Mouse (Mus musculus) limb, embryonic 15.5 days (tissue): ENCODE data around the gene B430305J03Rik. TPM values are rescaled to one million over a fixed set of nuclear protein-coding genes. Genes with fewer than 3 reads are reported as not detected.

Experiments
- ATAC-seq: fragments of 200-750 bp; cut with Nextera tagmentation; 2 replicates; pipeline ENCODE4 v1.8.0; 2017; ENCODE audit warnings: low read depth, moderate TSS enrichment; ENCODE audit not compliant: insufficient number of reproducible peaks, low FRiP score, low TSS enrichment
- H3K27ac ChIP-seq: fragments of 300-500 bp; sonication (generic); 2 replicates; pipeline ENCODE4 v1.5.1; 2015; ENCODE audit warnings: moderate library complexity, mild to moderate bottlenecking, inconsistent platforms
- H3K27me3 ChIP-seq: fragments of 300-500 bp; sonication (generic); 2 replicates; pipeline ENCODE4 v1.6.1; 2015; ENCODE audit warnings: inconsistent platforms
- H3K36me3 ChIP-seq: fragments of 300-500 bp; sonication (generic); 2 replicates; pipeline ENCODE4 v1.6.1; 2015; ENCODE audit warnings: inconsistent platforms
- H3K4me1 ChIP-seq: fragments of 300-500 bp; sonication (generic); 2 replicates; pipeline ENCODE4 v1.6.1; 2015; ENCODE audit warnings: inconsistent platforms
- H3K4me2 ChIP-seq: fragments of 300-500 bp; sonication (generic); 2 replicates; pipeline ENCODE4 v1.6.1; 2015; ENCODE audit warnings: mild to moderate bottlenecking, inconsistent platforms
- H3K4me3 ChIP-seq: fragments of 300-500 bp; sonication (generic); 2 replicates; pipeline ENCODE4 v1.5.1; 2015; ENCODE audit warnings: mild to moderate bottlenecking, inconsistent platforms
- H3K9ac ChIP-seq: fragments of 300-500 bp; sonication (generic); 2 replicates; pipeline ENCODE4 v1.6.1; 2015; ENCODE audit warnings: inconsistent platforms
- H3K9me3 ChIP-seq: fragments of 300-500 bp; sonication (generic); 2 replicates; pipeline ENCODE4 v1.6.1; 2016; ENCODE audit warnings: inconsistent platforms
- WGBS: fragments of 180-500 bp; shearing (Covaris S2); methylation state at CpG from one replicate; pipeline ENCODE4 v1.1.7; 2015; 5-methylcytosine and 5-hydroxymethylcytosine counted together
- polyA plus RNA-seq: library from polyadenylated mRNA; unstranded; fragments of >200 nt; fragmentation: Nextera tagmentation; extraction: Ambion mirVana; gene quantifications from 2 replicates; pipeline ENCODE4 v1.2.1, GENCODE M21; 2015

B430305J03Rik gene
- polyA plus RNA-seq, 1 experiment from 2014 or later = not detected

DNA sequence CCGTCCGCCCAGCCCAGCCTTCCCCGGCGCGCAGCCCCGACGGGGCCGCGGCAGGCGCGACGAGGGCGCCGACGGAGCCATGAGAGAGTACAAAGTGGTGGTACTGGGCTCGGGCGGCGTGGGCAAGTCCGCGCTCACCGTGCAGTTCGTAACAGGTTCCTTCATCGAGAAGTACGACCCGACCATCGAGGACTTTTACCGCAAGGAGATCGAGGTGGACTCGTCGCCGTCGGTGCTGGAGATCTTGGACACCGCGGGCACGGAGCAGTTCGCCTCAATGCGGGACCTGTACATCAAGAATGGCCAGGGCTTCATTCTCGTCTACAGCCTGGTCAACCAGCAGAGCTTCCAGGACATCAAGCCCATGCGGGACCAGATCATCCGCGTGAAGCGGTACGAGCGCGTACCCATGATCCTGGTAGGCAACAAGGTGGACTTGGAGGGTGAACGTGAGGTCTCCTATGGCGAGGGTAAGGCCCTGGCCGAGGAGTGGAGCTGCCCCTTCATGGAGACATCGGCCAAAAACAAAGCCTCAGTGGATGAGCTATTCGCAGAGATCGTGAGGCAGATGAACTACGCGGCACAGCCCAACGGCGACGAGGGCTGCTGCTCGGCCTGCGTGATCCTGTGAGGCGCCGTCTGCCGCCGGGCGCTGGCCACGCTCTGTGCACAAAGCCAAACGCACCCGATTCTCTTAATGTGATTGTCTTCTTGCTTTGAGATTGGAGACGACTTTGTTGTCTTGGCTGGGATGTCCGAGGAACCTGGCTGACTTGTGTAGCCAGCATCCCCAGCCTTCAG is 573 bp downstream of the B430305J03Rik start:
- peak overlapping the region; percentile 90 for H3K4me2 ChIP-seq
- H3K9ac ChIP-seq = peak overlapping the region; percentile 82
- H3K27me3 ChIP-seq = no peaks in the 10 kb centered on the region
- peak overlapping the region; percentile 90 for H3K4me3 ChIP-seq
- under 1% methylated on average over 68 of the region's 68 CpGs for WGBS
- H3K27ac ChIP-seq = peak overlapping the region; percentile 93
- peaks cover 18% of the 10 kb centered on the region for H3K4me1 ChIP-seq
- H3K36me3 ChIP-seq = 0 out of 2 replicates have a peak, but pooled peaks cover 4% of the 10 kb centered on the region
- H3K9me3 ChIP-seq = no peaks in the 10 kb centered on the region
- no peak for ATAC-seq

DNA sequence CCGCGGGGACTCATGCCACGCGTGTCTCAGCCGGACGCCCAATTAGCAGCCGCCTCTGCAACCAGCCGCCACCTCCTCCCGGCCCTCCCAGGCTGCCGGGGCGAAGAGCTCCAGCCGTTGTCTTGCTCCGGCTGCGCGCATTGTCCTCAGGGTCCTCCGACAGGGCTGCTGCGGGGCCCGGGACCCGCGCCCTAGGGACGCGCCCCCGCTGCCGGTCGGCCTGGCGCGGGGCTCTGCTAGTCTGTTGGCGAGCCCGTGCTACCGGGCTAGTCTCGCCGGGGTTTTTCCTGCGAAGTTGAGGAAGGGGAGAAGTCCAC is 1.1 kb downstream of the B430305J03Rik start:
- peak overlapping the region; percentile 90 for H3K4me3 ChIP-seq
- H3K4me2 ChIP-seq = peak overlapping the region; percentile 90
- 0 out of 2 replicates have a peak, but pooled peaks cover 4% of the 10 kb centered on the region for H3K36me3 ChIP-seq
- H3K4me1 ChIP-seq = peaks cover 18% of the 10 kb centered on the region
- WGBS = under 1% methylated on average over 33 of the region's 33 CpGs
- no peaks in the 10 kb centered on the region for H3K9me3 ChIP-seq
- ATAC-seq = peak; percentile 4; the same call in 1 of the 2 replicates
- peak overlapping the region; percentile 82 for H3K9ac ChIP-seq
- peak overlapping the region; percentile 93 for H3K27ac ChIP-seq
- no peaks in the 10 kb centered on the region for H3K27me3 ChIP-seq

DNA sequence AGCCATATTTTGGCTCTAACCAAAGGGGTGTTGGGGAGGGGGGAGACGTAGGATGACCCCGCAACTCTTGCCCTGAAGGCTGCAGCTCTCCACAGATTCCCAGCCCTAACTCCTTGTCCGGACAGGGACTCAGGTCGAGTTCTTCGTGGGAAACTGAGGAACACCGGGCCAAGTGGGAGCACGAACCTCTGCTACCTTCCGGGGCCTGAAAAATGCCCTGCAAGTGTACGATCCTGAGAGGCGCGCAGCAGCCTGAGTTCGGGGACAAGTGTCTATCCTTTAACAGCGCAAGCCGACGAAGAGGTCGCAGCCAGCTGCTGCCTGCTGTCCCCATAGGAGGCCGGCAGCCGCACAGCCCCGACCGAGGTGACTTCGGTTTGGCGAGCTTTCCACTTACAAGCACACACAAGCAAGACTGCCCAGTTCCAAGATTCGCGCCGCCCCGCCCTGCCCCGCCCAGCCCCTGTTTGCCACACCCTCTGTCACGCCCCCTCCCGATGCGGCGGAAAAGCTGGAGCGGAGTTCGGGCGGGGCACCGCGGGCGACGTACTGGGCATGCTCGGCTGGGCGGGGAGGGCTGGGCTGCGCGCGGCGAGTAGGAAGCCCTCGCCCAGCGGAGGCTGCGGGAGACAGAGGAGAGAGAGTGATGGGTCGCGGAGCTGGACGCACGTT is 1.6 kb downstream of the B430305J03Rik start:
- Histone ChIP-seq H3K27me3 (no peaks in the 10 kb centered on the region), H3K4me1 (peaks cover 18% of the 10 kb centered on the region), H3K4me3 (peak overlapping the region; percentile 90), H3K9ac (peak overlapping the region; percentile 82), H3K9me3 (no peaks in the 10 kb centered on the region), H3K4me2 (peak overlapping the region; percentile 90), H3K36me3 (0 out of 2 replicates have a peak, but pooled peaks cover 4% of the 10 kb centered on the region), H3K27ac (peak overlapping the region; percentile 96)
- WGBS = under 1% methylated on average over 48 of the region's 51 CpGs
- ATAC-seq = peak; percentile 84

DNA sequence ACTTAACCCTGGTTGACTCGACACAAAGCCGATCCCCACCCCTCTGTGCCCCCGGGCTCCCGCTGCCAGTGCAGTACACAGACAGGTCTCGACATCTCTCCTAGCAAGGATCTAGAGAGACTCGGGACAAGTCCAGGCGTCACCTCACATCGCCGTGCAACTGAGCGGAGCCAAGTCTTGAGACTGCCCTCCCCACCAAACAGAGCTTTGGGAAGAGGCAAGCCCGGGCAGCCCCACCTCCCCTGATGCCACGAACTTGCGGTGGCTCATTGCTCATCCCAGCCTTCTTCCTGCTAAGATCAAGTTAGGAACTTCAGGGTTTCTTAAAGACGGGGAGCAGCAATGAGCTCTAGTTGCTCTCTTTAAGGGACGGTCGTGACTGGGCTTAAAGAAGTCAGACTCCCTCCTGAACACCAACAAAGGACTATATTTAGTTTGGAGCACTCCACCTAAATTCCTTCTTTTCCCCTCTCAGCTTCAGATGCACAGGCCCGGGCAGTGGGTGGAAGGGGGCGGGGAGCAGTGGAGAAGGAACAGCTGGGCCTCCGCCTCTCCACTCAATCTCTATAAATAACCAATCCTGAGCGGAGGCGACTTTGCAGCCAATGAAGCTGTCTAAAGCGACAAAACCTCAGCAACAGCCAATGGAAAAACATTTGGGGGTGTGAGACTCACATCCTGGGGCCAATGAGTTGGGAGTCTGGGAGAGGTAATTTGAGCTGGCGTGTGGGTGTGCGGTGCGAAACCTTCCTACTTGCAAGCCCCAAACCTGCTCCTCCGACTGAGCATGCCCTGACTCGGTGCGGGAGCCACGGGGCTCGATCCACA is 2.4 kb downstream of the B430305J03Rik start:
- Histone ChIP-seq H3K27me3 (no peaks in the 10 kb centered on the region), H3K4me3 (peak overlapping the region; percentile 90), H3K9ac (peak overlapping the region; percentile 63), H3K36me3 (0 out of 2 replicates have a peak, but pooled peaks cover 4% of the 10 kb centered on the region), H3K4me2 (peak overlapping the region; percentile 90), H3K27ac (peak overlapping the region; percentile 96), H3K4me1 (peaks cover 18% of the 10 kb centered on the region), H3K9me3 (no peaks in the 10 kb centered on the region)
- WGBS = under 1% methylated on average over 30 of the region's 30 CpGs
- ATAC-seq = peak; percentile 97

DNA sequence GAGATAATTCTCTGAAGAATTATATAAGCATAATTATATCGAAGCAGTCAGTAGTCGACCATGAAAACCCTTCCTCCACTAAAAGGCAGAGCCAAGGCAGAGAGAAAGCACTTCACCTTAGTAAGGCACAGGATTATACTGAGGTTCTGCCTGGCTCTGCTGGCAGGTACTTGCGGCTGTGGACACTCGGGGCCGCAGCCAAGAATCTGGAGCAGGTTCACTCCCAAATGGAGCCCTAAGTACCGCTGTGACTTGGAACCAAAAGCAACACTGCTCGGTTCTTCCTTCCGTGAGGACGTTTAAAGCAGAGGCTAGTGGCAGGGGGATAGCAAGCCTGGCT is 3.0 kb downstream of the B430305J03Rik start:
- H3K4me2 ChIP-seq = peak overlapping the region; percentile 90
- H3K9me3 ChIP-seq = no peaks in the 10 kb centered on the region
- no peak for ATAC-seq
- H3K27ac ChIP-seq = peak overlapping the region; percentile 96
- peaks cover 18% of the 10 kb centered on the region for H3K4me1 ChIP-seq
- no peaks in the 10 kb centered on the region for H3K27me3 ChIP-seq
- H3K36me3 ChIP-seq = no peaks in the 10 kb centered on the region
- 5% methylated on average over 9 of the region's 9 CpGs for WGBS
- peak overlapping the region; percentile 38 for H3K9ac ChIP-seq
- H3K4me3 ChIP-seq = peak overlapping the region; percentile 90

DNA sequence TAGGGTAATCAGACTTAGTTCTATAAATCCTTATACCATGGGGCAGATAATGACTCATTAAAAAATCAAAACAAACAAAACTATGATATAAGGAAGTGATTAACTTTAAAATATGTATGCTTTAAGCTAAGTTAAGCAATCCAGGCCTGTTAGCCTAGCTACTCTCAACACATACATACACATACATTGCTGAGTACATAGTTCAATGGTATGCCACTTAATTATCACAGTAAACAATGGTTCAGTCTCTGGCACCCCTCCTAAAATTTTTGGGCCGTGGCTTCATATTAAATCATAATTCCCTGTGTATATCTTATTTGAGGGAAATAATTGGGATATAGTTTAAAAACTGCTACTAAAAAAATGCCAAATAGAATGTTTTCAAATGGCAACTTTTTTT is 4.4 kb downstream of the B430305J03Rik start, which contains the start of gene Rap2b:
Rap2b (plus strand) TSS at position 301 of the 400 bp plus-strand sequence.
- Histone ChIP-seq H3K4me2 (no peak within 1 kb of the TSS), H3K4me3 (peak within 1 kb of the TSS; percentile 90; the same call in 1 of the 2 replicates), H3K4me1 (peaks cover 15% of the 10 kb centered on the region), H3K27ac (no peak within 1 kb of the TSS), H3K27me3 (no peaks in the 10 kb centered on the region), H3K9me3 (no peaks in the 10 kb centered on the region), H3K9ac (no peak within 1 kb of the TSS), H3K36me3 (no peaks in the 10 kb centered on the region)
- no peak for ATAC-seq
- 77% methylated on average over 1 of the region's 1 CpGs for WGBS

DNA sequence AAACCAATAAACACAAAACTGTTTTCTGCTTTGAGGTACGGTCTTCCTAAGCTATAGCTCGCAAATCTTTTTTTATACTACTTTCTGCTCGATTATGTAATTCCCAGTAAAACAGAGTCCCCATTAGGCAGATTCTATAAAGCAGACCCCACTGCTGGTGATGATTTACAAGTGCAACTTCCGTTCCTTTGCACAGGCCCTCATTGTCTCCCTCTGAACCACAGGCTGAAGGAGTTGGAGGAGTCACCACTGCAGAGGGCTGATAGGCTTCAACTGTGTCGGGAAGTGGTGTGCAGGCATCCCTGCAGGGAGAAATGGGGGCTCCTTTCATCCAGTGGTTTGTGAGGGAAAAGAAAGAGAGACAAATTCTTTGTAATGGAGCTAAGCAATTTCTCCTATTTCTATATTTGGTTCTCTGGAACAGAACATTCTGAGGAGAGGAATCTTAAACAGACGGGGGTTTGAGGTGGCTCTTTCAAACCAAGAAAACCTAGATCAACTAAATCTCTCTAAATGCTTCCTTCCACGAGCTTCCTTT is 6.9 kb downstream of the B430305J03Rik start:
- H3K4me1 ChIP-seq = peaks cover 9% of the 10 kb centered on the region
- H3K4me2 ChIP-seq = no peak overlapping the region
- H3K27ac ChIP-seq = no peak overlapping the region
- H3K27me3 ChIP-seq = no peaks in the 10 kb centered on the region
- no peak overlapping the region for H3K4me3 ChIP-seq
- WGBS = 23% methylated on average over 7 of the region's 7 CpGs
- H3K36me3 ChIP-seq = no peaks in the 10 kb centered on the region
- H3K9me3 ChIP-seq = no peaks in the 10 kb centered on the region
- ATAC-seq = no peak
- no peak overlapping the region for H3K9ac ChIP-seq

DNA sequence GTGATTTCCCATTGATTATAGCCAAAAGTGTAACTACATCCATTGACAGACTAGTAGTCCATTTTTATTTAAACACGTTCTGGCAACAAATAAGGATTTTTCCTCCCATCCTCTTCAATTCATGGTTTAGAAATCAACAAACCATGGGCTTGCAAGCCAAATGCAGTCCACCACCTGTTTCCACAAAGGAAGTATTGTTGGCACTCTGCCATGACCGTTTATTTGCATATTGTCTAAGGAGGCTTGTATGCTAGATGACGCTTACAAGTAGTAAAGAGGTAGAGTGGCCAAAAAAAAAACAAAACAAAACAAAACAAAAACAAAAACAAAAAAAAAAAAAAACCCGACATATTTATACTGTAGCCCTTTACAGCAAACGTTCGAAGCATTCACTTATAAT is 7.6 kb downstream of the B430305J03Rik start:
- Histone ChIP-seq H3K27ac (no peak overlapping the region), H3K4me2 (no peak overlapping the region), H3K9ac (no peak overlapping the region), H3K9me3 (no peaks in the 10 kb centered on the region), H3K36me3 (no peaks in the 10 kb centered on the region), H3K4me3 (no peak overlapping the region), H3K4me1 (peaks cover 9% of the 10 kb centered on the region), H3K27me3 (no peaks in the 10 kb centered on the region)
- ATAC-seq = no peak
- 61% methylated on average over 6 of the region's 6 CpGs for WGBS

DNA sequence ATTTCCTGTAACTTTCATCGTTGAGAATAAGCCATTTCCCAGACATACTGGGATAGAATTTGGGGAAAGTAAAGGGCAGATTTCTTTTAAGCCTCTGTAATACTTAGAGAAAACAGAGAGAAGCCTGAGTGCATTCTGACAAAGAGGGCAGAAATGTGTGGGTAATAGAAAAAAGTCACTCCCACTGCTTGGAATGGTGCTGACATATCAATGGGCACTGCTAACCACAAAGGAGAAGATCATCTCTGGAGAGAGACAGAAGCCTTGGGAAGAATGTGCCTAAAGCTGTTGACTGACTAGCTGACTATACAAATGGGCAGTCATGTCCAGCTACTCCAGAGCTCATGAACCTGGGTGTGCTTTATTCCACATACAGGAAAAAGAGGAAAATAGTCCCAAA is 10.3 kb downstream of the B430305J03Rik start:
- no peak overlapping the region for H3K4me2 ChIP-seq
- H3K4me1 ChIP-seq = no peaks in the 10 kb centered on the region
- WGBS = 59% methylated on average over 1 of the region's 1 CpGs
- H3K4me3 ChIP-seq = no peak overlapping the region
- no peaks in the 10 kb centered on the region for H3K27me3 ChIP-seq
- H3K27ac ChIP-seq = no peak overlapping the region
- no peak overlapping the region for H3K9ac ChIP-seq
- H3K9me3 ChIP-seq = no peaks in the 10 kb centered on the region
- no peaks in the 10 kb centered on the region for H3K36me3 ChIP-seq
- ATAC-seq = no peak

DNA sequence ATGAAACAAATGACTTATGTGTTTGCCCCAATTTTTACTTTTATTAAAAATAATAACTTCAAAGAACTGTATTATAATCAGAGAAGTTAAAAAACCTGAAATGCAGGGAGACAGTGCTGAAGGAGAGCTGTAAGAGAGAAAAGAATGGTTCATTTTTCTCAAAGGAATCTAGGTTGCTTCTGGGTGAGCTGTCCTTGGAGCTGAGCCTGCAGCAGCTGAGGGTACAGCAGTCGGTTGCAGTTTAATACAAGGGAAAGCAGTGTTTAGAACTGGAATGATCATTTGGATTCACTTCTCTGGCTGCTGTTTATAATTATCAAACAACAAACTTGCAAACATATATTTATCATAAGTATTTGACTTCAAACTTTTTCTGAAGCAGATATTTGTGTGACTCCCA is 16.3 kb downstream of the B430305J03Rik start:
- no peak overlapping the region for H3K27ac ChIP-seq
- no peak for ATAC-seq
- WGBS = 43% methylated on average over 1 of the region's 1 CpGs

DNA sequence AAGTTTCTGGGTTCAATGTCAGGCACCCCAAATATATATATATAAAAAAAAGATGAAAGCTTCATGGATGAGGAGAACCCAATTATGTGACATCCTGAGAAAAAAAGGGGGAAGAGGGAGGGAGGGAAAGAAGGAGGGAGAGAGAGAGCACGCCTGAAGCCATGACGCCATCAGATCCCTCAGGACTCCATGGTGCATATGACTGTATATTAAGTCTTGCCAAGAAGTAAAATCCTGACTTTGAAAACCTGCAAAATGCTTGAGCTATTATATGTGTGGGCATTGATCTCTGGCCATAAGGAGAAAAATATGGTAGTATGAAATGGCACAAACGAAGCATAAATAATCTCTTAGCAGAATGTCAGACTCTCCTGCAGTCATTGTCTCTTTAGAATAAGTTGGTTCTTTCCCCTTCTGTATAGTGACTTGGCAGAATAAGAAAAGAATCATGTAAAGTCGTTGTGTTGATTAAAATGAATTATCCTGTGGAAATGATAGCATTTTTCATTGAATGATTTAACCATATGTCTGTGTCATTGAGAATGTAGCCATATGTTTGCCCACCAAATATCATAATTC is 17.6 kb downstream of the B430305J03Rik start:
- no peak for ATAC-seq

More for the DNA sequence above, 16.3 kb downstream of the B430305J03Rik start:
- H3K9me3 ChIP-seq = no peaks in the 10 kb centered on the region
- H3K36me3 ChIP-seq = no peaks in the 10 kb centered on the region
- H3K4me2 ChIP-seq = no peak overlapping the region
- H3K4me3 ChIP-seq = no peak overlapping the region
- no peak overlapping the region for H3K9ac ChIP-seq
- H3K27me3 ChIP-seq = no peaks in the 10 kb centered on the region
- no peaks in the 10 kb centered on the region for H3K4me1 ChIP-seq

More for the DNA sequence above, 17.6 kb downstream of the B430305J03Rik start:
- Histone ChIP-seq H3K27me3 (no peaks in the 10 kb centered on the region), H3K4me3 (no peak overlapping the region), H3K9ac (no peak overlapping the region), H3K27ac (no peak overlapping the region), H3K36me3 (no peaks in the 10 kb centered on the region), H3K9me3 (no peaks in the 10 kb centered on the region), H3K4me2 (no peak overlapping the region), H3K4me1 (no peaks in the 10 kb centered on the region)
- WGBS = 77% methylated on average over 4 of the region's 4 CpGs
